Mouse (Mus musculus) heart, embryonic 13.5 days (tissue): ENCODE results near the gene Ncoa1. TPM values are rescaled to one million over a fixed set of nuclear protein-coding genes. Genes with fewer than 3 reads are reported as not detected.

Source experiments
- ATAC-seq: fragments of 200-750 bp; cut with Nextera tagmentation; 2 replicates; pipeline ENCODE4 v1.8.0; 2017; ENCODE audit warnings: moderate TSS enrichment; ENCODE audit not compliant: insufficient number of reproducible peaks, low FRiP score, low TSS enrichment; ENCODE audit errors: extremely low read depth
- H3K27ac ChIP-seq: fragments of 300-500 bp; sonication (generic); replicated peaks from 2 replicates; pipeline ENCODE4 v1.5.1; 2015; ENCODE audit warnings: moderate library complexity, mild to moderate bottlenecking, inconsistent platforms
- H3K27me3 ChIP-seq: fragments of 300-500 bp; sonication (generic); replicated peaks from 2 replicates; pipeline ENCODE4 v1.6.1; 2015; ENCODE audit warnings: mild to moderate bottlenecking, inconsistent platforms
- H3K36me3 ChIP-seq: fragments of 300-500 bp; sonication (generic); 2 replicates; pipeline ENCODE4 v1.6.1; 2015; ENCODE audit warnings: mild to moderate bottlenecking, inconsistent platforms
- H3K4me1 ChIP-seq: fragments of 300-500 bp; sonication (generic); 2 replicates; pipeline ENCODE4 v1.6.1; 2015; ENCODE audit warnings: inconsistent platforms
- H3K4me2 ChIP-seq: fragments of 300-500 bp; sonication (generic); 2 replicates; pipeline ENCODE4 v1.6.1; 2015; ENCODE audit warnings: inconsistent platforms, mild to moderate bottlenecking, moderate library complexity
- H3K4me3 ChIP-seq: fragments of 300-500 bp; sonication (generic); 2 replicates; pipeline ENCODE4 v1.5.1; 2015; ENCODE audit warnings: moderate library complexity, mild to moderate bottlenecking, inconsistent platforms
- H3K9ac ChIP-seq: fragments of 300-500 bp; sonication (generic); 2 replicates; pipeline ENCODE4 v1.6.1; 2015; ENCODE audit warnings: inconsistent platforms, mild to moderate bottlenecking, moderate library complexity
- H3K9me3 ChIP-seq: fragments of 300-500 bp; sonication (generic); 2 replicates; pipeline ENCODE4 v1.6.1; 2016; ENCODE audit warnings: inconsistent platforms
- WGBS: fragments of 180-500 bp; shearing (Covaris S2); methylation state at CpG from one replicate; pipeline ENCODE4 v1.1.7; 2015; ENCODE audit warnings: mixed read lengths; 5-methylcytosine and 5-hydroxymethylcytosine counted together
- polyA plus RNA-seq: library from polyadenylated mRNA; unstranded; fragments of >200 nt; fragmentation: Nextera tagmentation; extraction: Ambion mirVana; gene quantifications from 2 replicates; pipeline ENCODE4 v1.2.1, GENCODE M21; 2015

The Ncoa1 gene
- polyA plus RNA-seq, 1 experiment from 2014 or later: 4.4 TPM

GRCm38 (mm10) chr12:4501916-4502315 is 24.9 kb upstream of the Ncoa1 start:
- no peak overlapping the region for H3K27ac ChIP-seq
- no peak for ATAC-seq
- H3K36me3 ChIP-seq: no peaks in the 10 kb centered on the region
- H3K4me1 ChIP-seq: no peaks in the 10 kb centered on the region
- no peaks in the 10 kb centered on the region for H3K9me3 ChIP-seq
- no peak overlapping the region for H3K4me2 ChIP-seq
- no peak overlapping the region for H3K4me3 ChIP-seq
- H3K9ac ChIP-seq: no peak overlapping the region
- 19% methylated on average over 3 of the region's 3 CpGs for WGBS
- no peaks in the 10 kb centered on the region for H3K27me3 ChIP-seq

- Histone ChIP-seq H3K27me3 (no peaks in the 10 kb centered on the region), H3K27ac (no peak overlapping the region), H3K4me3 (no peak overlapping the region), H3K9ac (no peak overlapping the region), H3K4me2 (no peak overlapping the region), H3K9me3 (no peaks in the 10 kb centered on the region), H3K36me3 (no peaks in the 10 kb centered on the region), H3K4me1 (no peaks in the 10 kb centered on the region)
- ATAC-seq: no peak
- WGBS: 92% methylated on average over 4 of the region's 4 CpGs
Measured at GRCm38 (mm10) chr12:4500516-4500915, 23.5 kb upstream of the Ncoa1 start.

- 70% methylated on average over 3 of the region's 3 CpGs for WGBS
- Histone ChIP-seq H3K27ac (no peak overlapping the region), H3K27me3 (no peaks in the 10 kb centered on the region), H3K36me3 (no peaks in the 10 kb centered on the region), H3K4me1 (no peaks in the 10 kb centered on the region), H3K4me3 (no peak overlapping the region), H3K9me3 (no peaks in the 10 kb centered on the region), H3K4me2 (no peak overlapping the region), H3K9ac (no peak overlapping the region)
- no peak for ATAC-seq
Measured at GRCm38 (mm10) chr12:4499651-4500175, 22.7 kb upstream of the Ncoa1 start.

GRCm38 (mm10) chr12:4488411-4488810 is 11.4 kb upstream of the Ncoa1 start:
- no peak for ATAC-seq
- Histone ChIP-seq H3K4me3 (no peak overlapping the region), H3K4me1 (no peaks in the 10 kb centered on the region), H3K27me3 (no peaks in the 10 kb centered on the region; the same call in 1 of the 2 replicates), H3K4me2 (no peak overlapping the region), H3K9ac (no peak overlapping the region), H3K27ac (no peak overlapping the region), H3K9me3 (no peaks in the 10 kb centered on the region), H3K36me3 (no peaks in the 10 kb centered on the region)
- WGBS: 68% methylated on average over 6 of the region's 6 CpGs

- no peak overlapping the region for H3K4me2 ChIP-seq
- H3K9ac ChIP-seq: no peak overlapping the region
- H3K27me3 ChIP-seq: no peaks in the 10 kb centered on the region; the same call in 1 of the 2 replicates
- no peaks in the 10 kb centered on the region for H3K4me1 ChIP-seq
- H3K4me3 ChIP-seq: no peak overlapping the region
- 77% methylated on average over 4 of the region's 4 CpGs for WGBS
- no peak for ATAC-seq
- no peak overlapping the region for H3K27ac ChIP-seq
- no peaks in the 10 kb centered on the region for H3K36me3 ChIP-seq
- no peaks in the 10 kb centered on the region for H3K9me3 ChIP-seq
Measured at GRCm38 (mm10) chr12:4483386-4483785, 6.4 kb upstream of the Ncoa1 start.

GRCm38 (mm10) chr12:4481687-4482086 is 4.7 kb upstream of the Ncoa1 start:
- ATAC-seq: no peak
- 60% methylated on average over 5 of the region's 5 CpGs for WGBS

GRCm38 (mm10) chr12:4480250-4480649 is 3.3 kb upstream of the Ncoa1 start:
- no peaks in the 10 kb centered on the region for H3K9me3 ChIP-seq
- 77% methylated on average over 4 of the region's 4 CpGs for WGBS
- no peak overlapping the region for H3K4me2 ChIP-seq
- H3K9ac ChIP-seq: no peak overlapping the region
- H3K27ac ChIP-seq: no peak overlapping the region
- no peaks in the 10 kb centered on the region for H3K36me3 ChIP-seq
- 0 out of 2 replicates have a peak, but pooled peaks cover 4% of the 10 kb centered on the region for H3K27me3 ChIP-seq
- ATAC-seq: no peak
- no peak overlapping the region for H3K4me3 ChIP-seq
- peaks cover 8% of the 10 kb centered on the region for H3K4me1 ChIP-seq

More at GRCm38 (mm10) chr12:4481687-4482086, 4.7 kb upstream of the Ncoa1 start:
- Histone ChIP-seq H3K36me3 (no peaks in the 10 kb centered on the region), H3K4me2 (no peak overlapping the region), H3K27ac (no peak overlapping the region), H3K9me3 (no peaks in the 10 kb centered on the region), H3K4me3 (no peak overlapping the region), H3K9ac (no peak overlapping the region), H3K4me1 (no peaks in the 10 kb centered on the region), H3K27me3 (no peaks in the 10 kb centered on the region; the same call in 1 of the 2 replicates)

GRCm38 (mm10) chr12:4479171-4479881 is 2.3 kb upstream of the Ncoa1 start:
- Histone ChIP-seq H3K4me2 (no peak overlapping the region), H3K9me3 (no peaks in the 10 kb centered on the region), H3K4me1 (peaks cover 14% of the 10 kb centered on the region), H3K36me3 (no peaks in the 10 kb centered on the region), H3K4me3 (no peak overlapping the region), H3K27ac (no peak overlapping the region), H3K27me3 (0 out of 2 replicates have a peak, but pooled peaks cover 6% of the 10 kb centered on the region), H3K9ac (no peak overlapping the region)
- no peak for ATAC-seq
- WGBS: 75% methylated on average over 3 of the region's 3 CpGs

GRCm38 (mm10) chr12:4477941-4478795 is 1.2 kb upstream of the Ncoa1 start:
- no peaks in the 10 kb centered on the region for H3K36me3 ChIP-seq
- H3K27ac ChIP-seq: no peak overlapping the region
- ATAC-seq: no peak
- peaks cover 26% of the 10 kb centered on the region for H3K4me1 ChIP-seq
- H3K9me3 ChIP-seq: no peaks in the 10 kb centered on the region
- H3K4me3 ChIP-seq: 0 out of 2 replicates have a peak overlapping the region, but pooled peaks have one; percentile 97
- peak overlapping the region; percentile 92; the same call in 1 of the 2 replicates for H3K4me2 ChIP-seq
- WGBS: 52% methylated on average over 6 of the region's 6 CpGs
- 0 out of 2 replicates have a peak, but pooled peaks cover 12% of the 10 kb centered on the region for H3K27me3 ChIP-seq
- H3K9ac ChIP-seq: no peak overlapping the region

GRCm38 (mm10) chr12:4476291-4476831 is 621 bp downstream of the Ncoa1 start:
- under 1% methylated on average over 46 of the region's 73 CpGs for WGBS
- Histone ChIP-seq H3K27ac (peak overlapping the region; percentile 96), H3K9me3 (no peaks in the 10 kb centered on the region), H3K4me2 (peak overlapping the region; percentile 92), H3K27me3 (0 out of 2 replicates have a peak, but pooled peaks cover 12% of the 10 kb centered on the region), H3K4me1 (peaks cover 32% of the 10 kb centered on the region), H3K9ac (peak overlapping the region; percentile 98), H3K36me3 (no peaks in the 10 kb centered on the region), H3K4me3 (peak overlapping the region; percentile 97)
- peak; percentile 49 for ATAC-seq
